Mouse (Mus musculus) cerebellum, adult 18-20 months (tissue): Measurements from ENCODE around the gene Nfia.

Experiments used
- DNase-seq, 2 experiments: peaks; one replicate each; pipeline ENCODE4 v3.0.0; 2021

The Nfia gene

DNA sequence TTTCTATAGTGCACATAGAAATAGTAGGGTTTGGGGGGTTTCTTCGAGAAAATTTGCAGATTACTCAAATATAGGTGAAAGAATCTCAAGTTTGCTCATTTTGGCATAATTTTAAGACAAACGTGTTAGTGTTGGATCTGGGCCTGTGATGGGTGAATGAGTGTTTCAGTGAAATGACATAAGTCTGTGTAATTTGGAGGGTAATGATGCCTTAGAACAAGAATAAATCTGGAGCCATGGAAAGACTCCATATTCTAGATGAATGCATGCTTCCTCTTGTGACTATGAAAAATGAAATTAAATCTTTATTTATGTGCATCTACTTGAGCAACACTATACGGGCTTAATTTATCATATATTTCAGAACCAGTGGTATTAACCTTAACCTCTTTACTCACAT, 44.2 kb downstream of the Nfia start:
- no peak for DNase-seq

DNA sequence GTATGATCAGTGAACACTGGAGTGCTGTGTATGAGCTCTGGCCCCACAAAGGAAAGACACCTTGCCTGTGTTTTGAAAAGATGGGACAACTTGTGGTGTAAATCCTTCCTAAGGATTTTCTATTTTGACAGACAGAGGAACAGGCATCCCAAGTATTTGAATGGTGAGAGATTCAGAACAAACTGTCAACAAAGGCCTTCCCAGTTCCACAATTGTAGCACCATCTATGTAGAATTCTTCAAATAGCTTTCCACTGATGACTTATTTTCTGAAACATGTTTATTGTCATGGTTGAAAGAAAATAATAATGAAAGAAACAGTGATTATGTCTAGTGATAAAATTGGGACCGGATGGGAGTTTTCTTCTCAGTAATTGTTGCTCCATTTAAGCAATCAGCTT, 45.2 kb downstream of the Nfia start:
- DNase-seq, result no peak

DNA sequence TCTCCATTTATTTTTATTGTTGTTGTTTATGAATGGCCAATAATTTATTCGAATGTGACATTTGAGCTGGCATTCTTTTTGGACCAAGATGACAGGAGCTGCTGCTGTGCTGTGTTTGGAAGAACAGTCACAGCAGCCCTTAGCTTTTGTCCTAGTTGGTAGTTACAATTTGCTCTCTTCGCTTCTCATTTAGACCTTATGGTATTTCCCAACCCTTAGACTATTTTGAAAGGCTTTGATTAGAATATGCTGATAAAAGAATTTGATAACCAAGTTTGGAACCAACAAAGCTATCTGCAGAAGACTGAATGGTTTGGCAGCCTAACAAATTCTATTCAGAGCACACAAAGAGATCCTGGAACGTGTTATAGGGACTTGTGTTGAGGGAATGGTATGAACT, 46.0 kb downstream of the Nfia start:
- no peak for DNase-seq

DNA sequence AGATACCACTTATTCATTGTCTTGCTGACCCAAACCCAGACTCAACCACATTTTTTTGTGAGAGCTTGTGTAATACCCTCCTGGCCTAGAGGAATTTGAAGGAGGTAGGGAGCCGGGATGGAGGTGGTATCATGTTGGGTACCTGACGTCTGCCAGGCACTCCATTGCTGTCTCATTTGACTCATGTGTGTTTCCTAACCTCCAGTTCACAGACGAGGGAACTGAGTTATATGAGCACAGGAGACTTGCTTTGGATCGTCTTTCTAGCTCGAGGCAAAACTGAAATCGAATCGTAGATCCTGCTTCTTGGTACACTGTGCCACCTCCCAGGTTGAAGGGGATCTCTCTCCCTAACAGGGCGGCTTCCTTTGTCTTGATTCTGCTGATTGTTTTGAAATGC, 46.6 kb downstream of the Nfia start:
- DNase-seq, result no peak

DNA sequence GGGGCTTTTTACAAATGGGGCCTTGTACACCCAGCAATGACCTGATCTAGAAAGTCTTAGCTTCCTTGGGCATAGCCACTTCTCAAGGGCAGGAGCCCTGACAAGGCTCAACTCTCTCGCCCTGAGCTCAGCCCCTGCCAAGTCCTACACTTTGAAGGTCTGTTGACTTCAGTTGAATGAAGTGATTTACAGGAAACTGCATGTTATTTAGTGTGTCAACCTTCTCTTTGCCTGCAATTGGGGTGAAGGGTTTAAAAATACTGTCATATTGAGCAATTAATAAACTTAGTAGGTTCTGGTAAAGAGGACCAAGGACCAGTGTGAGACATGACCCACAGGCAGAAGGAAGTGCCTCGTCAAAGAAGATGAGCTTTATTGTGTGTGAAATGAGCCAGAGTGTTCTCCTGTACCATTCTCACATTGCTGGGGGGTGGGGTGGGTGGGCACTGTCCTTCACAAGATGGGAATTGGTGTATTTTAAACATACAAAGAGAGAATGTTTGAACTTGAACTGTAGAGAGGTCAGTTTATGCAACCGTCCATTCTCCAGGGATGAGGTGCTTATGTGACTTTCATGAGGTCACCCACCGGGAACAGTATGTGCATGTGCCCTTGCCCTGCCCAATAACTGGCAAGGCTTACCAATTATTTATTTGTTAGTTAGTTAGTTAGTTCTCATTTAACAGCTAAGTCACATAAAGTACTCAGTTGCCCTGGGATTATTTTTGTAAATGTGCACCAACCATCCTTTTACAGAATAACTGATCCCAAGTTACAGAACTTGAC, 48.1 kb downstream of the Nfia start:
- no peak for DNase-seq

DNA sequence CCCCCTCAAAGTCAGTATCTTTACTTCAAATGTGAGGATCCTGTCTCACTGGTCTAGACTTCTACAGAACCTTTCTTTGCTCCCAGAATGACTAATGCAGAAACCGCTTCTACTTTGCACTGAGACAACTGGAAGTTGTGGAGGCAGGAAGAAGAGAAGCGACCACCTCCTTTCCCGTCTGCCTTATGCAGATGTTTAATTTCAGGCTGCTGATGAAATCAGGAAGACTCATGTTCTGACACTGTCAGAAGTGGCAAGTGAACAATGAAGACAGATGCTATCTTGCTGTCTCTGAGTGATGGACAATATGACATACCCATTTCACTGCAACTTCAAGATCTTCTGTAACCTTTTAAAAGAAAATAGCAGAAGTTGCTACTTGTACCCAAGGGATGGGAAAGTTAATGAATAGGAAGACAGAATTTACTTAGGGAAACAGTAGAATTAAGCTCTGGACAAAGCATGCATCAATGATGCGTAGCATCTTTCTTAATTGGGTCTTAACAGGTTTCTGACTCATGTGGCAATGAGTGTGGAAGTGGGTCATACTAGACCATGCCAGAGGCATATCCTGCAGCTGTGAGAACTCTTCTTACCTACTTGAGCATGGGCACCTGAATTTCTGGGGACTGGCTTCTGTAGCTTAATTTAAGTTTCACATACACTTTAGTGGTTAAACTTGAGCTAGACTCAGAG, 49.2 kb downstream of the Nfia start:
- DNase-seq, result no peak

DNA sequence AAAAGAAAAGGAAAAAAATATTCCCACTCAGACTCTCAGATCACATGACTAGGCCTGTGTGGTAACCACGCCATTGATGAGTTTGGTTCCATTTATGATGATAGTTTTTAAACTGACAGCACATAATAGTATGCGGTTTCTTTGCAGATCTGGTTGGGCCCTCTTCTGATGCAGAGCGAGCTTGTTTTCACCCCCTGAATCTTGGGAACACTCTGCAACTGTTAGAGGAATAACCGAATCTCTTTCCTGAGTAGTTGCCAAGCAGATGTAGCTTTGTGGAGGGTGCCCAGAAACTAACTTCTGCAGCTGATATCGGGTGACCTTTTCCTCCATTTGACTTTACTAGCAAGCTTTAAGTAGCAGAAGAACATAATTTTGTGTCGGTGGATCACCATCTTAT, 51.0 kb downstream of the Nfia start:
- DNase-seq, result no peak

DNA sequence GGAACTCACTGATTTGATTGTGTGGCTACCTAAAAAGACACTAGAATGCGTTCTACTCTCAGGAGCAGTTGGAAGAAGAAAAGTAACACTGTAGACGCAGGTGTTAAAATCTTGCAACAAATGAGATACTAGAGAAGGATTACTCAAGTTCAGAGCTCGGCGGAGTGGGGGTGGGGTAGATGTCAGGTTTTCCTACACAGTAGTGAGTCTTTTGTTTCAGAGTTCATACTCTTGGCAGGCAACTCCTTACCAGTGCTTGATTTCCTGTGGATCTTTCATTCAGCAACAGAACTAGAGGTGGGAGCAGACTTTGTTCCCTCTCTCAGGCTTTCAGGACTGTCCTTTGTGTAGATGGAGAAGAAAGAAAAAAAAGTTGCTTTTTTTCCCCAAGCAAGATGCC, 51.9 kb downstream of the Nfia start:
- no peak for DNase-seq

DNA sequence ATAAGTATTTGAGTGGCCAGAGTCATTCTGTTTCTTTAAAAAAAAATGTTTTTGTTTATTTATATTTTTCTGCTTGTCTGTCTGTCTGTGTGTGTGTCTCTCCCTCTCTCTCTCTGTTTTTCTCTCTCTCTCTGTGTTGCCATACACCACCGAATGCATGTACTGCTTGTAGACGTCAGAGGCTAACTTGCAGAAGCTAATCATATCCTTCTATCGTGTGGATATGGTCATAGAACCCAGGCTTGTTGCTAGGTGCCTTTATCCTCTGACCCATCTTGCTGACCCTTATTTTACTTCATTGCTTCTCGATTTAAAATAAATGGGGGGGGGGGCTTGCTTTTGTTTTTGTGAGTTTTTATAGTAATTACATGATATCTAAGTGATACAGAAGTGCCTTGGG, 52.9 kb downstream of the Nfia start:
- no peak for DNase-seq

DNA sequence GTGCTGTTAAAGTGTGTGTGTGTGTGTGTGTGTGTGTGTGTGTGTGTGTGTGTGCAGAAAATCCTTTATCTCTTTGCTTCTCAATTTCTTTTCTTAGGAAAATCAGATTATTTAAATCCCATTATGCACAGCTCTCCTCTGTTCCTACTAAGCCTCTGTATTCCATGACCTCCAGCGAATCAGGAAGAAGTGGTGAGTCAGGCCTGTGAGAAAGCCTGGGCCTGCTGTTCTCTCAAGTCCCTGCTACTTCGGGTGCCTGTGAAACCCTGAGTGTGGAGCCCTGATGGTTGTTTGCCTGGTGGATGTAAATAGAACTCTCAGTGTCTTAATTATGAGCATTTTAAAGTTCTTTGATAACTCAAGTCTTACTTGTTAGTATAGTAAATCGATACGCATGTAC, 53.3 kb downstream of the Nfia start:
- no peak for DNase-seq

DNA sequence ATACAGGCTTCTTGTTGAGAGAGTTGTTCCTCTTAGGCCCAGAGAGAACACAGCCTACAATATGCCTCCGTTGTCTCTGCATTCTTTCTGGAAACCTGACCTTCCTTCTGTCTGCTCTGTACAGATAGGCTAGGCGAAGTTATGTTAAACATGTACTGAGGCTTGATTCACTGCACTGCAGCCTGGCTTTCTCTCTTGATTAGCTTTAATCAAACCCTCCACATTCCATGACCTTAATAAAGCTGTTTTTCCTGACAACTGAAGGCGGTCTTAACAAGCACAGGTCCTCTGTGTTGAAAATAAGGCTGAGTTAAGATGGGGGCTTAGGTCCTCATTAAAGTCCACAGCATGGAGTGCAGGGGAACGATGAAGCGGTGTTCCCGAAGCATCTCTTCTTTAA, 54.6 kb downstream of the Nfia start:
- DNase-seq, result no peak

DNA sequence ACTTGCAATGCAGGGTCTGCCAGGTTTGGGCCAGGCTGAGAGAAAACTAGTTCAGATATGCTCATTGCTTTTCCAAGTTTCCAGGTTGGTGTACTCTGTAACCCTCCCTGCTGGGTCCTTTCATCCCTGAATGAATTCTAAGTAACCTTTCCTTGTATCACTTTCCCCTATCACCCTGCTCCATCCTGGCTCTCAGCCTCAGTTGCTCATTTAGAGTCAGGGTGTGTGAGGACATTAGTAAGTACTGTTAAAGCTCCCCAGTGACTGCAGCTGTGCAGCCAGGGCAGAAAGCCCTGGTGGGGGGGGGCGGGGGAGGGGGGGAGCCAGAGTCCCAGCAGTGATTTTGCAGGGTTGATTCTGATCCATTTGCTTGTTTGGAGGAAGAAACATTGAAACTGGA, 56.0 kb downstream of the Nfia start:
- DNase-seq, result no peak

DNA sequence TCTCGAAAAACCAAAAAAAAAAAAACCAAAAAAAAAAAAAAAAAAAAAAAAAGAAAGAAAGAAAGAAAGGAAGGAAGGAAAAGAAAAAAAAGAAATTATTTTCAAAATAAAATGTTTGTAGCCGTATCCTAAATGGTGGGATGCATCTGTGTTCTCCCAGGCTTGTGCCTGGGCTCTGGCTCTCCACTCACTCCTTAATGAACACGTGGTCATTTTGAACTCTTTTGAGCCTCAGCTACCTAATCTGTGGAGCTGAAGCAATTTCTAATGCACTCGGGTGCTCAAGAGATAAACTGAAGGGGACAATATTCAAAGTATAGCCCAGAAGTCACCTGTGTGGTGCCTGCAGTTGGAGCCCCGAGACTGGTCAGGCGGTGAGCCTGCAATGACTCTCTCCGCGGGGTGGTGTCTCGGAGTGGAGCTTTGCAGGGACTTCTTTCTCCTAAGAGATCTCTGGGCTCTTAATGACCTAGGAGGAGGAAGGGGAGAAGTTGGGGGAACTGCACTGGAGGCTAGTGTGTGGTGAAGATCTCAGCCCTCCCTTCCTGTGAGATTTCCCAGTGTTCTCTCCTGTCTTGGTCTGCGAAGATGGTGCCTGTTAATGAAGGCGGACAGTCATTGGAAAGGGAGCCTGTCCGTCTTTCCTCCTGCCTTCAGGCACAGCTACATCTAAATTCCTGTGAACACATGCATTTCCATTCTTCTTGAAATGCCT, 57.0 kb downstream of the Nfia start:
- no peak for DNase-seq

DNA sequence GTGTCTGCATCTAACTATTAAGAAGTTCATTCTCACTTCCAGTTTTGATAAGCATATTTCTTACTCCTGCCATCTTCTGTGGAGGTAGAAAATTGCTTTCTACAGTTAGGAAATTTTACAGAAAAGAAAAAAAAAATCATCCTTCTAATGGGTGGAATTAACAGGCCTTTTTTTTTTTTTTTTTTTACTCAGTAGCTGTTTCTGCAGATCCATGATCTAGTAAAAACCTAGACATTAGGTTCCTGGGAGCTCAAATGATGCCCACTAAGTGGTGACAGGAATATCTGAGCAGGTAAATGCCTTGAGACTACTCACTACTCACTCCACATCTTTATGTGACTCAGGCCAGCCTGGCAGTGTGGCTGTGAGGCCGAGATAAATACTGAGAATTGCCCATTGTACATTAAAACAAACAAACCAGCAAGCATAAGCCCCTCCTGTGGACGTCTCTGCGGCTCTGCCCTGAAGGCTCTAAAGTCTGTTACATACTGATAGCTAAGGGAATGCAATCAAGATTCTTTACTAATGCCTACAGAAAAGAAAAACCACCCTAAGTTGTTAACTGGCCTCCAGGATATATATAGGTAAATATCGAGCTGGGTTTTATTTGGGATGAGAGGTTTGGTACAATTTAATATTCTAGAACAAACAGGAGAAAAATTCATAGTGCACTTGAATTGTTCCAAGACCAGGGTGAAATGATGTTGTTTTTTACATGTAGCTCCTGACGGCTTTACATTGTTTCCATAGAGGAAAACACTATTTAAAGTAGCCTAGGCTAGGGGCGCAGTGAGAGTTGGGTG, 57.7 kb downstream of the Nfia start:
- no peak for DNase-seq

DNA sequence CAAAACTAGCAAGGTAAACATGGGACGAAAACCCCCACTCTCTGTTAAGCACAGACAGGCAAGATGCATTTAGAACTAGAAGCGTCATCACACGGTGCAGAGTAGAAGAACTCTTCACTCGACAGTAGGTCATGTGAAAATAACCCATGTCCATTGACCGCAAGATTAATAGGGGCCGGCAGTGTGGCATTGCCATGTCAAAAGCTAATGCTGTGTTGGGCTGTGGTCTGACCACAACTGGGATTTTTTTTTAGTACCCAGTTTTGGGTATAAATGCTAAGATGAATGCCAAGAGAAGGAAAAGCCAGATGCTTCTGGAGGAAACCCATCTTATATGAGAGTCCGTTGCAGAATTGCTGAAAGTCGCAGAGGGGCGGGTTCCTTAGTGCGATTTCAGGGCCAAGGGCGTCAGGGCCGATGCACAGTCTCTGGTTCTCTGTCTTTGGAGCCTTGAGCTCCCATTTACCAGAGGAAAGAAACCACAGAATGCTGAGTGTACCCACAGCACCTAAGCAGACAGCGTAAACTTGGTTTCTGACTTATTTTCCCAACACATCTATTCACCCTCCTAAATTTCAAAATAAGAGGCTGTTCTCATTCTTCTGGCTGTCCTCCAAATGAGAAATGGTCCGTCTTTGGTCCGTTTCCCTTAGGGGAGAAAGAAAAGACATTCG, 58.5 kb downstream of the Nfia start:
- no peak for DNase-seq

DNA sequence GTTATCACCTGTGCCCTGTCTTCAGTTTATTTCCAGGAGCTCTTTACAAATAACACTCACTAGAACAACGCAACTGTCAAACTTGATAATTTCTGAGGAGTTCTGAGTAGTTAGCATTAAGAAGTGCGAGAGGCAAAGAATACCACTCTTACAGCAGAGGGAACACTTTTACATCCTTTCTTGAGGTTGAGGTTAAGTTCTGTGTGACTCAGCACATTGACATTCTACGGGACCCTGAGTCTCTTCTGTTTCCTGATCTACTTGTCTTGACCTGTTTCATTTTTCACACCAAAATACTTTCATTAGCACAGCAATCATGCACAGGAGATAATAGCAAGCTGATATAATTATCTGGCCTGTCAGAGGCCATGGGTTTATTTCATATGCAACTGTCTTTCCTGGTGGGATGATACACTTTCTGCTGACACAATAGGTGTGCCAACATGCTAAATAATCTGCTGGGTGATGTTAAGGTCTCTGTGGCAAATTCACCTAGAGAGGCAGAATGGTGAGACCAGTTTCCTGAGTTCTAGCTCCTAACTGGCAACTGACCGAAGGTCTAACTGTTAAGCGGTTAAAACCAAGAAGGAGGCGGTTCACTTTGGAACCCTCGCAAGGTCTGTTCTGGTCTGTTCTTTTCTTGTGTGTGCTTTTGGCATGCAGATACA, 59.2 kb downstream of the Nfia start:
- DNase-seq, result no peak

DNA sequence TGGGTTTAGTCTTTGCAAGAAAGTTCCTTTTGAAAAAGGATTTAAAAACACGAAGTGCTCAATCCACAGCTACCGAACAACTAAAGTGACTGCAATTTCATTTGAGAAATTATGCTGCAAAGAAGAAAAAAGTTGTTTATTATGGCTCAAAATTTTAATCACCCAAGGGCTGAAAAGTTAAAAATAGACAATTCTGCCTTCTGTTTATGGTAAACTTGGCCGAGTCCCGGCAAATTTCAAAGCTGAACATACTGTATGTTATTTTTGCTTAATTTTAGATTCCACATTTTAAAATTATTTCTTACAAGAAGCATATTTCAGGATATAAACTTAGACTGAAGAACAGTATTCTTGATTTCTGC, 59.7 kb downstream of the Nfia start:
- DNase-seq, result no peak

DNA sequence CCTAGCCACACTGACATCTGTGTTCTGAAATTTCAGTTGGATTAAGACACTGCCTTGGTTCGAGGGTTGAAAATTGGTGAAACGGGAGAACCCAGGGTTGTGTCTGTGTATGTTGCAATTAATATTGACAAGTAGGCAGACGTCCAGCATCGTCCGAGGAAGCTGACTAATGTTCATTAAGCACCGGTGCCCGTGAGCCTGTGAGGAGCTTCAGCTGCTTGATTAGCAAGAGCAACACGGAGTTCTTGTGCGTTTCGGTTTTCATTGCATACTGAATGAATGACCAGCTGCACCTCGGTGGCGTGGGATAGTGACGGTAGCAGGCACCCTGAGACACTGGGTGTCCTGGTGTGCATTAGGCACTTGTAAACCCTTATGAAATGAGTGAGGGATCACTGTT, 64.3 kb downstream of the Nfia start:
- peak in 1 of 2 experiments; percentile 37 for DNase-seq

DNA sequence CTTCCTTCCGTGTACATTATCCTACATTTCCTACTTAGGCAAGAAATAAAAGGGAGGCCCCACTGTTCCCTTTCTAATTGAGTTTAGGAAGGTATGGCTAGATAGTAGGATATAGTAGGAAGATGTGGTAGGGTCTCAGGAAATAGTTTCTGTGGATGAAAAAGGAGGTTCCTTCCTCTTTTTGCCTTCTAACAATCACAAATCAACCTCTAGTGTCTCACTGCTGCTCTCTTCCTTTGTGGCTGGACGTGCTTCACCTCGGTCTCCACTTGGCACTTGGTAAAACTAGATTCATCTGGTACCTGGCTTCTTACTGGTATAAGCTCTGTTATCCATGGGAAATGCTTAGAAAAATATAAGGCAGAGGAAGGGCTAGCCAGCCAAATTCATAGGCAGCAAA, 65.2 kb downstream of the Nfia start:
- no peak for DNase-seq

DNA sequence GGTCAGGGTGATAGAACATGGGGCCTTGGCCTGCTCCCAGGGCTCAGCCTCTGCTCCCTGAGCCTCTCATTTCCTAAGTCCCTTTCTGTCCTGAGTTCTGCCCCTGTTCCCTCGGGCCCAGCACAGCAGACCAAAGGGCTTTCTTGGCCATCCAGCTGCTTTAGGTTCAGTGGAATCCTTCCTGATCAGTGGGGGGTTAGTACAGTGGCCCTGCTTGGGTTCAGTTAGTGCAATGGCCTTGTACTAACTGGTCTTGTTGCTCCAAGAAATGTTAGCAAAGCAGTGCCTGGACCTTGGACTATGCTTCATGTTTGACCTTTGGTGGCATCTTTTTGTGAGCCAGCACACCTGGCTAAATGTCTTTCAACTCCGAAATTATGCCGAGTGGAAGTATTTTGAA, 66.1 kb downstream of the Nfia start:
- DNase-seq, result no peak

DNA sequence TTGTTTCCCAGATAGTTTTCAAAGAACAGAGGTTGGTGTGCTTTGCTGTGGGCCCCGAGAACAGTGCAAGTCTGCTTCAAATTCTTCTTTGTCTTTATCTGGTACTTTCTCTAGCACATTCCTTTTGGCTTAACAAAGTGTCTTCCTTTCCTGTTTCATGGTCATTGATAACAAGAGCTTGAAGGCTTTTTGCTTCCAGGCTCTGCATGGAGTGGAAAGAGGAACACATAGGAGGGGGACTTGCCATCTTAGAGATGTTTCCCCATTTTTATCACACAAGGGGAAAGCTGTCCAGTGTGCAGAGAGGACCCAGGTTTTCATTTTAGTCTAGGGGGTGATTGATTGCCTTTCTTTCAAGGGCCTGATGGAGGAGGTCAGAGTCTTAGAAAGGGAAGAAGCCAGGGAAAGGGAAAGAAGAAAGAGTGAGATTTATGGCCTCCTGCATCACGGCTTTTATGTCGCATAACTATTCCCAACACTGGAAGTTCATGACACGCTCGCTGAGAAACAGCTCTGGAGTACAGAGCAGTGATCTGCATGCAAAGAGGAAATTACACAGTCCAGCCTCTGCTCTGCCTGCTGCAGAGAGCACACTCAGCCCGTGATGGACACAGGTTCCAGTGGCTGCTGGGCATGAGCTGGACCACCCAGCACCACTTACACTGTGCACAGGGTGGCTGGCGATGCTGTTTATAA, 67.0 kb downstream of the Nfia start:
- DNase-seq, result no peak
